Mouse (Mus musculus) kidney, adult 2 months (tissue): ENCODE data around the gene Eif2ak2. TPM values are rescaled to one million over a fixed set of nuclear protein-coding genes. Genes with fewer than 3 reads are reported as not detected.

Experiments used
- DNase-seq: peaks from one replicate; pipeline ENCODE4 v3.0.0; 2021
- H3K27ac ChIP-seq: fragments of 200-500 bp; 2 replicates; pipeline ENCODE4 v1.5.1; 2012; ENCODE audit warnings: low read depth, low read length, control low read depth, inconsistent platforms; ENCODE audit not compliant: insufficient read depth
- H3K27me3 ChIP-seq: fragments of 200-500 bp; replicated peaks from 2 replicates; pipeline ENCODE4 v1.6.1; 2012; ENCODE audit warnings: mild to moderate bottlenecking, moderate library complexity, low read length, inconsistent platforms; ENCODE audit not compliant: control insufficient read depth, insufficient read depth
- H3K36me3 ChIP-seq: fragments of 200-500 bp; 2 replicates; pipeline ENCODE4 v1.6.1; 2012; ENCODE audit warnings: mild to moderate bottlenecking, moderate library complexity, low read length, inconsistent platforms; ENCODE audit not compliant: control insufficient read depth, insufficient read depth
- H3K4me1 ChIP-seq: fragments of 200-500 bp; 2 replicates; pipeline ENCODE4 v1.6.1; 2011; ENCODE audit warnings: low read length; ENCODE audit not compliant: control insufficient read depth, insufficient read depth
- H3K4me3 ChIP-seq: fragments of 200-500 bp; 2 replicates; pipeline ENCODE4 v1.5.1; 2011; ENCODE audit warnings: mild to moderate bottlenecking, low read depth, low read length, control low read depth; ENCODE audit not compliant: insufficient read depth
- CTCF ChIP-seq: fragments of 200-500 bp; conservative IDR thresholded peaks from 2 replicates; pipeline ENCODE4 v1.5.1; 2011; ENCODE audit warnings: low read depth, mild to moderate bottlenecking, control low read depth, low read length, moderate library complexity, mixed read lengths; ENCODE audit not compliant: insufficient read depth, insufficient read length
- POLR2A ChIP-seq: fragments of 200-500 bp; IDR thresholded peaks from one replicate; pipeline ENCODE4 v1.6.1; 2011; ENCODE audit warnings: low read depth, low read length, control low read depth
- WGBS: fragments of 180-500 bp; shearing (Covaris S2); methylation state at CpG from one replicate; pipeline ENCODE4 v1.1.7; 2018; 5-methylcytosine and 5-hydroxymethylcytosine counted together
- polyA plus RNA-seq: library from polyadenylated mRNA; depleted of rRNA; stranded (reverse); fragments of >200 nt; gene quantifications from 2 replicates; pipeline ENCODE4 v1.2.3, GENCODE M21; 2012; rRNA removed

Eif2ak2 gene
- polyA plus RNA-seq: 5.6 and 5.9 TPM in 2 replicates

GRCm38 (mm10) chr17:78882401-78883112 lies at the start of gene Eif2ak2:
Eif2ak2 (minus strand) TSS chr17:78882573.
- Histone ChIP-seq H3K27me3 (no peaks in the 10 kb centered on the region), H3K4me1 (peaks cover 9% of the 10 kb centered on the region; the same call in 1 of the 2 replicates), H3K27ac (peak within 1 kb of the TSS; percentile 74; the same call in 1 of the 2 replicates), H3K36me3 (no peaks in the 10 kb centered on the region), H3K4me3 (peak within 1 kb of the TSS; percentile 57)
- DNase-seq: peak; percentile 94
- TF ChIP-seq POLR2A: peak; percentile 40
- TF ChIP-seq CTCF: no peak
- WGBS: 1% methylated on average over 28 of the region's 28 CpGs

GRCm38 (mm10) chr17:78917696-78918095 lies 35.3 kb upstream of the Eif2ak2 start:
- Histone ChIP-seq H3K4me1 (peaks cover 9% of the 10 kb centered on the region; the same call in 1 of the 2 replicates), H3K27ac (no peak overlapping the region), H3K36me3 (peaks cover 6% of the 10 kb centered on the region; the same call in 1 of the 2 replicates), H3K27me3 (no peaks in the 10 kb centered on the region), H3K4me3 (no peak overlapping the region)
- TF ChIP-seq POLR2A: no peak
- 50% methylated on average over 6 of the region's 6 CpGs for WGBS
- DNase-seq: no peak

- under 1% methylated on average over 11 of the region's 11 CpGs for WGBS
- Histone ChIP-seq H3K27ac (no peak overlapping the region), H3K27me3 (no peaks in the 10 kb centered on the region), H3K4me1 (peaks cover 9% of the 10 kb centered on the region; the same call in 1 of the 2 replicates), H3K36me3 (peaks cover 2% of the 10 kb centered on the region; the same call in 1 of the 2 replicates), H3K4me3 (peak overlapping the region; percentile 84)
- TF ChIP-seq CTCF (no peak), POLR2A (no peak)
- no peak for DNase-seq
Measured at GRCm38 (mm10) chr17:78916899-78917298, 34.5 kb upstream of the Eif2ak2 start.

GRCm38 (mm10) chr17:78916369-78916813 lies 34.0 kb upstream of the Eif2ak2 start, which contains the start of gene Cebpzos:
Cebpzos (plus strand) TSS chr17:78916500.
- under 1% methylated on average over 37 of the region's 37 CpGs for WGBS
- peak within 1 kb of the TSS; percentile 70 for H3K27ac ChIP-seq
- TF ChIP-seq CTCF: 0 out of 2 replicates have a peak, but pooled peaks have one; percentile 0
- TF ChIP-seq POLR2A: peak; percentile 84
- H3K4me1 ChIP-seq: peaks cover 9% of the 10 kb centered on the region; the same call in 1 of the 2 replicates
- DNase-seq: peak; percentile 95
- H3K36me3 ChIP-seq: peaks cover 2% of the 10 kb centered on the region; the same call in 1 of the 2 replicates
- no peaks in the 10 kb centered on the region for H3K27me3 ChIP-seq
- peak within 1 kb of the TSS; percentile 84 for H3K4me3 ChIP-seq

- H3K36me3 ChIP-seq: no peaks in the 10 kb centered on the region; the same call in 1 of the 2 replicates
- TF ChIP-seq CTCF (no peak), POLR2A (no peak)
- peaks cover 9% of the 10 kb centered on the region; the same call in 1 of the 2 replicates for H3K4me1 ChIP-seq
- H3K27ac ChIP-seq: peak overlapping the region; percentile 70
- DNase-seq: no peak
- WGBS: 53% methylated on average over 6 of the region's 6 CpGs
- H3K27me3 ChIP-seq: no peaks in the 10 kb centered on the region
- peak overlapping the region; percentile 84 for H3K4me3 ChIP-seq
Measured at GRCm38 (mm10) chr17:78915772-78916171, 33.4 kb upstream of the Eif2ak2 start.

GRCm38 (mm10) chr17:78913921-78914320 lies 31.5 kb upstream of the Eif2ak2 start:
- Histone ChIP-seq H3K27ac (no peak overlapping the region), H3K36me3 (no peaks in the 10 kb centered on the region), H3K4me3 (no peak overlapping the region), H3K27me3 (no peaks in the 10 kb centered on the region), H3K4me1 (peaks cover 9% of the 10 kb centered on the region; the same call in 1 of the 2 replicates)
- TF ChIP-seq CTCF: no peak
- no peak for TF ChIP-seq POLR2A
- DNase-seq: no peak
- 53% methylated on average over 3 of the region's 3 CpGs for WGBS

GRCm38 (mm10) chr17:78912861-78913281 lies 30.5 kb upstream of the Eif2ak2 start:
- DNase-seq: peak; percentile 5
- Histone ChIP-seq H3K4me3 (no peak overlapping the region), H3K27me3 (no peaks in the 10 kb centered on the region; the same call in 1 of the 2 replicates), H3K4me1 (peaks cover 9% of the 10 kb centered on the region; the same call in 1 of the 2 replicates), H3K27ac (no peak overlapping the region), H3K36me3 (no peaks in the 10 kb centered on the region)
- no peak for TF ChIP-seq CTCF
- TF ChIP-seq POLR2A: no peak
- 30% methylated on average over 6 of the region's 6 CpGs for WGBS
